Mouse (Mus musculus) heart, postnatal 0 days (tissue): Measurements from ENCODE around the gene Sox6.

Experiments
- CTCF ChIP-seq: IDR thresholded peaks from 2 replicates; pipeline ENCODE4 v1.5.1; 2016; ENCODE audit warnings: antibody characterized with exemption, control low read depth, low read depth
- EP300 ChIP-seq: IDR thresholded peaks from 2 replicates; pipeline ENCODE4 v1.6.1; 2016; ENCODE audit warnings: antibody characterized with exemption, low read depth

- TF ChIP-seq EP300 (no peak), CTCF (no peak)
These were observed 261.9 kb downstream of the Sox6 start for GRCm38 (mm10) chr7:115776736-115777135.
